Mouse (Mus musculus) lung, adult 2 months (tissue): ENCODE measurements around the gene Pcnx3. TPM values are rescaled to one million over a fixed set of nuclear protein-coding genes. Genes with fewer than 3 reads are reported as not detected.
A peak's percentile ranks its signal among the peaks of the same experiment; 100 is the strongest.

ENCODE experiments used
- DNase-seq: peaks from one replicate; pipeline ENCODE4 v3.0.0; 2022
- H3K4me1 ChIP-seq: fragments of 200-500 bp; 2 replicates; pipeline ENCODE4 v1.6.1; 2011; ENCODE audit warnings: low read length; ENCODE audit not compliant: control insufficient read depth, insufficient read depth
- H3K4me3 ChIP-seq: fragments of 200-500 bp; replicated peaks from 2 replicates; pipeline ENCODE3; 2011; ENCODE audit warnings: low read depth, mild to moderate bottlenecking, control low read depth, low read length; ENCODE audit errors: extremely low read depth
- CTCF ChIP-seq: fragments of 200-500 bp; IDR thresholded peaks from 2 replicates; pipeline ENCODE4 v1.5.1; 2011; ENCODE audit warnings: mild to moderate bottlenecking, low read length, control low read depth; ENCODE audit not compliant: insufficient read depth
- POLR2A ChIP-seq: fragments of 200-500 bp; IDR thresholded peaks from 2 replicates; pipeline ENCODE4 v1.6.1; 2011; ENCODE audit warnings: low read depth, mild to moderate bottlenecking, control low read depth, low read length, borderline replicate concordance; ENCODE audit errors: extremely low read depth
- WGBS: fragments of 180-500 bp; shearing (Covaris S2); methylation state at CpG from one replicate; pipeline ENCODE4 v1.1.7; 2018; 5-methylcytosine and 5-hydroxymethylcytosine counted together
- polyA plus RNA-seq: library from polyadenylated mRNA; depleted of rRNA; stranded (reverse); fragments of >200 nt; gene quantifications from 2 replicates; pipeline ENCODE4 v1.2.3, GENCODE M21; 2012

Gene Pcnx3
- polyA plus RNA-seq, 1 experiment, result 156 TPM

DNA sequence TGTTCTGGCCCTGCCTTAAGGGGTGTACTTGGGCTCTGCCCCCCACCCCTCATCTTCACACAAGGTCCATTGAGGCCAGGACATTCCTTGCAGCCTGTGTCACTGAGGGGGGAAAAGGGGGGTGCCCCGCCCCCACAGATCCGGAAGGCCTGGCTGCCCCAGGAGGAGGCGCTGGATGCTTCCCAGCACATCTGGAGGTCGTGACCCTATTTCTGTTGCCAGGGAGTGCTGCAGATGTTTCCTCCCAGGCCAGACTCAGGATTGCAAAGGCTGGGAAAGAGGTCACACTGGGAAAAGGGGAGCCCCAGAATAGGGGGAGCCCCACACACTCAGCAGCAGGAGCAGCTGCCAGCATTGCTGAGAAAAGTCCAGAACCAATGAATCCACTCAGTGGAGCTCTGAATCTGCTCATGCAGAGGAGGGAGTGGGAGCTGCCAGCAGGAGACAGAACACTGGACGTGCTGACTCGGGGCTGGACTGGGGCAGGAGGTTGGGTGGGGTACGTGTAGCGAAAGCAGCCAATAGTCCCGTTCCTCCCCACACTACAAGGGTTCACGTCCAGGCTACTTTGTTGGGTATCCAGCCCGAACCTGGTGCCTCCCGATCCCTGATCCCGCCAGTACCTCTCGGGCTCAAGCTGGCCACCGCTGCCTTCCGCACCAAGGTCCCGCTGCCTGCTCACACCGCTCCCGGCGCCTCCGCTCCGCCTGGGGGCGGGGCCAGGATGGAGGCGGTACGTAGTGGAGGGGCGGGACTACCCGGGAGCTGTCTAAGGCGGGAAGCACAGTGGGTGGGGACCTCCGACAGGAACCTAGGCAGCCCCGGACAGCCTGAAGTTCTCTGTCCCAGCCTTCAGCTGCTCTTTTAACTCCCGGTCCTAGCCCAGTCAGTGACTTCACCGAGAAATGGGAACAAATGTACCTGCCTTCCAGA is 25.5 kb downstream of the Pcnx3 start, which contains the start of gene Sipa1:
Sipa1 (minus strand) TSS at position 727 of the 933 bp plus-strand sequence.
- Histone ChIP-seq H3K4me1 (peaks cover 13% of the 10 kb centered on the region), H3K4me3 (peak within 1 kb of the TSS; percentile 88)
- peak; percentile 96 for TF ChIP-seq POLR2A
- TF ChIP-seq CTCF, result no peak
- WGBS, result 3% methylated on average over 32 of the region's 32 CpGs
- DNase-seq, result peak; percentile 96

DNA sequence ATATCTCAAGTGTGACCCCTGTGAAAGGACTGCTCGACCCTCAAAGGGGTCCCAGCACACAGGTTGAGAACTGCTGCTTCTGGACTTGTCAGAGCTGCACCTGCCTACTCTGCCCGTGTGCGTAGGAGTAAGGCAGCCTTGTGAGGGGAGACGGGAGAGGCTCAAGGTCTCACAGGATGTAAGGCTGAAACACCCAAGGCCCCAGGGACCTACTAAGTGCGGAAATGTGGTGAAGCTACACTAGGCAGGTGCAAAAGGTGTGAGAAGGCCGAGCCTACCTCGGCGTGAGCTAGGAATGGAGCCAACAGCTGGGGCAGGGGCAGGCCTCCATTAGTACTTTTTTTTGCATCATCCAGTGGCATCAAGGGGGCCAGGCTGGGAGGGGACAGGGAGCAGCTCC is 26.4 kb downstream of the Pcnx3 start:
- Histone ChIP-seq H3K4me1 (peaks cover 13% of the 10 kb centered on the region), H3K4me3 (peak overlapping the region; percentile 88)
- no peak for DNase-seq
- 31% methylated on average over 8 of the region's 8 CpGs for WGBS
- TF ChIP-seq POLR2A (peak; percentile 26; the same call in 1 of the 2 replicates), CTCF (no peak)

DNA sequence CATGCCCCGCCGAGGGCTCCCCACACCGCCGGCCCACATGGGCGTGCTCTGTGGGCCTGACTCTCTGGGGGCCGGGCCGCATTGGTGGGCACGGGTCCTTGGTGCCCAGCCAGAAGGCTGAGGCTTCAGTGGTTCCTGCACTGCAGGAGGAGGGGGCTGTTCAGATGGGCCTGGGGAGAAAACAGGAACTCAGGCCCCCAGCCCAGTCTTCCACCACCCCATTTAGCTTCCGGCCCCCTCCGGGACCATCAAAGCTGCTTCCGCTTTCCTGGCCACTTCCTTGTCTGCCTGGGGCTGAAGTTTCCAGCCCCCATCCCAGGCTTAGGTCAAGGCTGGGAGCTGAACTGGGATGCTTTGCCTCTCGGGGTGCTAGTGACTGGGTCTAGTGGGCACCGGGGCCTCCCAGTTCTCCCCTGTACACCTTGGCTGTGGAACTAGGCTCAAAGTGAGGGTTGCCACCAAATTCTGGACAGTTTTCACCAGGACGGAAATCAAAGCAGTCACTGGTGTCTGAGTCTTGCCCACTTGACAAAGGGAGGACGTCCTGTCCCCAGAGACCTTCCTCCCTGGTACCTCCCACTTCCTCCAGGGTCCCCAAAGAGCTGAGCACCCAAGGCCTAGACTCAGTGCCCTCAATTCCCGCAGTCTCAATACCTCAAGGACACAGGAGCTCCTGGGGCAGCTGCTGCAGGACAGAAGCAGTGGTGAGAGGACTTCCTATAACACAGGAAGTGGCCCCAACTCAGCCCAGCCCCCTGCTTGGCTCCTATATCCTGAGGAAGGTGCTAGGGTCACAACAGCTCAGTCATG is 27.6 kb downstream of the Pcnx3 start:
- WGBS, result 58% methylated on average over 16 of the region's 16 CpGs
- H3K4me1 ChIP-seq, result peaks cover 13% of the 10 kb centered on the region
- peak; percentile 48 for DNase-seq
- TF ChIP-seq POLR2A (peak; percentile 81; the same call in 1 of the 2 replicates), CTCF (no peak)
- H3K4me3 ChIP-seq, result peak overlapping the region; percentile 63

DNA sequence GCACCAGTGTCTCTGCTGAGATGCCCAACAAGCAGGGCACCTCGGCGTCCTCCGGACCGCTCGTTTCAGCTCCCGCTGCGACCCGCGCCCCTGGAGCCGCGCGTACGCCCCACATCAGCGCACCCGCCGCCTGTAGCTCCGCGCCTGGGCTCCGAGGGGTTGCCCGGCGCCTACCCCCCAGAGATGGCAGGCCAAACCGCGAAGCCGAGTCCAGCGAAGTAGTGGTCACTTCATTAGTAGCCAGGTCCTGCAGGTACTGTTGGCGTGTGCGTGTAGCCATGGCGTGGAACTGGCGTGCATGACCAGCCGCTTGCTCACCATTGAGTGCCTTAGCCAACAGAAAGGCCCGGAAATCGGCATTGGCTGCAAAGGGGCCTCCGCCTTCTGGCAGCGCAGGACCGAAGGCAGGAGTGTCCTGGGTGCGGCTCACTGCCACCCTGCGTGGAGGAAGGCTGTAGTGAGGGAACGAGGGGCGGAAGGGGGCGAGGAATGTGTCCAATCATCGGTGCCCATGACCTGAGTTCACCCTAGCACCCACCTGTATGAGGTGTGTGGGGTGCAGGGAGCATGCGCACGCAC is 33.9 kb downstream of the Pcnx3 start:
- WGBS, result 60% methylated on average over 43 of the region's 43 CpGs
- TF ChIP-seq CTCF, result no peak
- TF ChIP-seq POLR2A, result no peak
- Histone ChIP-seq H3K4me3 (no peak overlapping the region), H3K4me1 (no peaks in the 10 kb centered on the region)
- no peak for DNase-seq

DNA sequence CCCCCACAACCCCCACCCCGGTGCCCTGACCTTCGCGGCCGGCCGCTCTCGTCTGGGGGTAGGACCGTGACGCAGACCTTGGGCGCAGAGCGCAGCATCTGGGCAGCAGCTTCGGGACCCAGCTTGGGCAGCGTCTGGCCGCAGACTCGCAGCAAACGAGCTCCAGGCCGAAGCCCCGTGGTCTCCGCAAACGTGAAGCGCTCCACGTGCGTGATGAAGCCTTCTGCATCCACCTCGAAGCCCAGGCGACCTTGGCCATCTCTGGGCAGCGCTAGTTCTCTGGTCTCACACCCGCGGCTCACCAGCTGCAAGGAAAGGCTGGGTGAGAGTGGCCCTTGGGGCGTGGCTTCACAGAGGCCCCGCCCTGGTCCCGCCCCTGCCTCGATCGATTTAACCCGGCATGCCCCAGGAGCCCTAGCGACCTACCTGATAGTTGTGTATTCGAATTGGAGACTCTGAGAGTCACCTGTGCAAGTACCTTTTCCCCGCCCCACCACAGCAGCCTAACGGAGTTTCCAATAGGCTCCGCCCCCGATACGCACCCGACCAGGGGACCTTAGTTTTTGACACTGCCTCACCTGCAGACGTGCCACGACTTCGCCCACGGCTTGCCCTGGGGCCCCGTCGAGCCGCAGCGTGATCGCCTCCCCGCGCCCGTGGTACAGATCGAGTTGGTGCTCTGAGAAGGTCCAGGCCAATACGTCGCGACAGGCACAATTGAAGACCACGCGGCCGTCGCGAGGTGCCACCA is 34.6 kb downstream of the Pcnx3 start:
- 53% methylated on average over 62 of the region's 62 CpGs for WGBS
- DNase-seq, result no peak
- TF ChIP-seq POLR2A (no peak), CTCF (no peak)
- Histone ChIP-seq H3K4me1 (peaks cover 3% of the 10 kb centered on the region; the same call in 1 of the 2 replicates), H3K4me3 (peak overlapping the region; percentile 25)

DNA sequence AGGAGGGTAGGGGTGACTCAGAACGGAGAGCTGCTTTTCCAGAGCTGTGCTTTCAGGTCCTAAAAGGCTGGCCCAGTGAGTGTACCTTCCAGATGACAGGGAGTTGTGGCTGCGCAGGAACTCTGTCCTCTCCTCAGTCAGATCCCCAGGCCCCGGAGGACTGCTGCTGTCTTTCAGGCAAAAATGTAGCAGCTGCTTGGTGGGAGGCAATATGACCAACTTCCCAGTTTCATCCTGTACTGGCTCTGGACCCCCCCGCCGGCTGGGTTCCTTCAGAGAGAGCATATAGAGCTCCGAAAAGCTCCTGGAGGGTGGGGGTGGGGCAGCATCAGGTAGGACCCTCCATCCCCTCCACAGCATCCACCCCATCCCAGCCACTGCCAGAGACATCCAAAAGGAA is 36.1 kb downstream of the Pcnx3 start:
- TF ChIP-seq POLR2A, result no peak
- no peak for TF ChIP-seq CTCF
- peaks cover 11% of the 10 kb centered on the region for H3K4me1 ChIP-seq
- DNase-seq, result no peak
- 87% methylated on average over 6 of the region's 6 CpGs for WGBS
- H3K4me3 ChIP-seq, result no peak overlapping the region

DNA sequence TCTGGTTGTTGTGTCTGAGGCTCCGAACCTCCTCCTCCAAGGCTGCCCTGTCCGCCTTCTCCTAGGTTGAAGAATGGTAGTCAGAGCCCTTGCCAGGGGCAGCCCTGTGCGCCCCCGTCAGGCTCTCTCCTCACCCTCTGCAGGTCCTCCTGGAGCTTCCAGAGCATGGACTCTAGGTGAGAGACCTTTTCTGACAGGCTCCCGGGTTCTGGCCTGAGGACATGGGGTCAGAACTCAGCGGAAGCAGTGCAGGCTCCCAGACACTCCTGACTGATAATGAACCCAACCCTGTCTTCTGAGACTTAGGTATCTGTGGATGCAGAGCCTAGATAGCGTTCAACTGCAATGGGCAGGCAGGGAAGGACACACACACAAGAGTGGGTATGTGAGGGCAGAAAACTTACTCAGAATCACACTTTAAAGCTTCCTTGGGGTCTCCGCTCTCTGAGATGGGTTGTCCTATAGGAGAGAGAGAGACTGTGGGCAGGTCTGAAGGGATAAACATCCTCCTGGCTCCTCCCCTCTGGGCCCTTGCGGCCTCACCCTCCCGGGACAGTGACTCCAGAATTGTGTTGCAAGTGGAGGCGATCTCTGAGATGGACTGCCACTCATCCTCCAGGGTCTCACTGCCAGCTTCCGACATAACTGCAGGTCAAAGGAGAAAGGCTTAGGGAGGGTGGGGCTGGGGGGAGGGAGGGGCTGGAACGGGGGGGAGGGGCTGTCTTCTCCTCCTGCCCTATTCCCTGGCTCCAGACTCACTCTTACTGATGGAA is 37.0 kb downstream of the Pcnx3 start:
- DNase-seq, result no peak
- WGBS, result 65% methylated on average over 13 of the region's 13 CpGs
- no peak overlapping the region for H3K4me3 ChIP-seq
- TF ChIP-seq POLR2A (no peak), CTCF (no peak)
- peaks cover 11% of the 10 kb centered on the region for H3K4me1 ChIP-seq

DNA sequence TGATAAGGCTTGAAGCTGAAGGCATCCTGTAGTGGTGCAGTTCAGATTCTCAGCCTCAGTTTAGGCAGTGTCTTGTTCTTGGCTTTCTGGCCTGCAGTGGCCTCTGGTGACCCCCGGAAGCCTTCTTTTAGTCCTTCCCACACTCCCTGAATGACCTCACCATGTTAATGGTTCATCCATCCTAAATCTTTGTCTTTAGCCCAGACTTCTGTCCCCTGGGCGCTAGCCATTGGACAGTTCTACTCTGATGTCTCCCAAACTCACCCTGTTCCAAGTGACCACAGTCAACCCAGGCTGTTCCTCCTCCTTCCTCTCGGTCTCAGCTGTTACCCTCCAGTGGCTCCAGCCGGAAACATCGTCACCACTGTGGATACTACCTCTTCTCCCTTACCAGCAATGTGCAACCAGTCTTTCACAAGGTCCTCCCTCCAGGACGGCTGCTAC is 39.4 kb downstream of the Pcnx3 start:
- Histone ChIP-seq H3K4me1 (peaks cover 11% of the 10 kb centered on the region), H3K4me3 (no peak overlapping the region)
- no peak; the same call in 1 of the 2 replicates for TF ChIP-seq POLR2A
- no peak for TF ChIP-seq CTCF
- no peak for DNase-seq
- 32% methylated on average over 6 of the region's 6 CpGs for WGBS
